Mouse (Mus musculus): ENCODE measurements around the gene Pdzd2. TPM values are rescaled to one million over a fixed set of nuclear protein-coding genes. Genes with fewer than 3 reads are reported as not detected.
"Not testable (repeated sequence)": the region's sequence is repeated elsewhere in the genome, so short reads cannot be mapped to it uniquely, and the experiment has no call there.

Gene Pdzd2
- total RNA-seq, 2 experiments from 2014 or later = 15.5 to 20.4 TPM

DNA sequence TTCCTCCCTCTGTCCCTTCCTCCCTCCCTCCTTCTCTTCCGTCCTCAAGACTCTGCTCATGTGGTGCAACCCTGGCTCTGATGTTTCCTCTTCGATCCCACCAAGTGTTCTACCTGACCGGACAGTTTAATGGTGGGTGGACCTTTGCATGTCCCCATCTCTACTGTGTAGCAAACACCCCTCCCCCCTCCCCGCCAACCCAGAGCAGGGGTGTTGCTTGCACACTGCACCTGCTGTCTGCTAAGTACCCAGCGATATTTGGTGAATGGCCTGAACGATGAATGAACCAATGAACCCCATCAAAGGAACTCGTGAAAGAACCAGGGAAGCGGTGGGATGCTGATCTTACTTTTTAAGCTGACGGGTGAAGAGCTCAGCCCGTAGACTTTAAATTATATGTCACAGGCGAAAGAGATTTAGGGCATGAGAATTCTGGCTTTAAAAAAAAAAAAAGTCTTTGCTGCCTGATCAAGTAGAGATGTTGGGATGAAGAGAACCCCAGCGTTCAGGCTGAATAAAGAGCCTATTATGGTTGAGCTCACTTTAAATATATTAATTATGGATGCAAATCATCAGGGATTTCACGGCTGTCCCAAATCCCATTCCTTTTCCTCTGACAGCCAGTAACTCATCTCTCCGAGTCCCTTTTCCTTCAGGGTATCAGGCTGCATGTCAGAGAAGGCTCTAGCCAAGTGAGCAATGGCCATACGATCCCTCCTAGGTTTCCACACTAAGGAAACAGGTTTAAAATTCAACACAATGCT is 350.8 kb downstream of the Pdzd2 start:
- DNase-seq (ENCODE audit: low spot score in 2 of 2) = no peak

DNA sequence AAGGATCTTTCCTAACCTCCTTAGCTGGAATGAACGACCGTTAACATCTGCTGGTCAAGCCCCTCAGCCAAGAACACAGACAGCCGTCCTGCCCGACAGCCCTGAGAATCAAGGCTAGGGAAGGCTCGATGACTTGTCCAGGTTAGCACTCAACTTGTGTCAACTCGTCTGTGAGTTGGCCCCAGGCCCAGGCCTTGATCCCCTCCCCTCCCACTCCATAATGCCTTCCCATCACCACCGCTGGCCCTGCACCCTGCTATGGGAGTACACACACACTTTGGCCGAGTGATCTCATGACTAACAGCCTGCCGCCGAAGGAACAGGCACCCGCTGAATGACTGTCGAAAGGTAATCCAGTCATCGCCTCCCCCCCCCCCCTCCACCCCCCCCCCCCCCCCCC is 355.0 kb downstream of the Pdzd2 start:
- no peak for DNase-seq (ENCODE audit: low spot score in 2 of 2)

- DNase-seq (ENCODE audit: low spot score in 2 of 2) = no peak
Observed at GRCm38 (mm10) chr15:12380548-12380947, 359.2 kb downstream of the Pdzd2 start.

DNA sequence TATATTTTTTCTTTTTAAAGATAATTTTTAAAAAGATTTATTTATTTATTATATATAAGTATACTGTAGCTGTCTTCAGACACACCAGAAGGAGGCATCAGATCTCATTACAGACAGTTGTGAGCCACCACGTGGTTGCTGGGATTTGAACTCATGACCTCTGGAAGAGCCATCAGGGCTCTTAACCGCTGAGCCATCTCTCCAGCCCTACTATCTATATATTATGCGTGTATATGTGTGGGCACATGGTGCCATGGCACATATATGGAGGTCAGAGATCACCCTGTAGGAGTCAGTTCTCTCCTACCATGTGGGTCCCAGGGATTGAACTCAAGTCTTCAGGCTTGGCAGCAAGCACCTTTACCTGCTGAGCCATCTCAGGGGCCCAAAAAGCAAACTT is 359.7 kb downstream of the Pdzd2 start:
- DNase-seq (ENCODE audit: low spot score in 2 of 2) = no peak

DNA sequence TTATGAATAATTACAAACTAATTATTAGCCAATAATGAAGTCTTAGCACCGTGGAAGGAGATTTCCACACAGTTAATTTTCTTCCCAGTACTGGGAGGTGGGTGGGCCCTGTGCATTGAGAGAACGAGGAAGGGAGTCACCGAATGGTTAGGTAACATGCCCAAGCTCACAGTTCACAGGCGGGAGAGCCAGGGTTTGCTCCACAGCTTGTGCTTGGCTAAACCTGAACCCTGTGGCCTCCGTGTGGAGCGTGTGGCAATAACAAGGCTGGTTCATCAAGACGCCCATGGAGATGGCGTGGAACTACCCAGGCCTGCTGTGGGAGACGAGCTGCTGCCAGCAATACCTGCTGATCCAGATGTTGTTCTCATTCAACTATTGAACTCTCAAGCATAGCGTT is 361.9 kb downstream of the Pdzd2 start:
- DNase-seq (ENCODE audit: low spot score in 2 of 2) = no peak

DNA sequence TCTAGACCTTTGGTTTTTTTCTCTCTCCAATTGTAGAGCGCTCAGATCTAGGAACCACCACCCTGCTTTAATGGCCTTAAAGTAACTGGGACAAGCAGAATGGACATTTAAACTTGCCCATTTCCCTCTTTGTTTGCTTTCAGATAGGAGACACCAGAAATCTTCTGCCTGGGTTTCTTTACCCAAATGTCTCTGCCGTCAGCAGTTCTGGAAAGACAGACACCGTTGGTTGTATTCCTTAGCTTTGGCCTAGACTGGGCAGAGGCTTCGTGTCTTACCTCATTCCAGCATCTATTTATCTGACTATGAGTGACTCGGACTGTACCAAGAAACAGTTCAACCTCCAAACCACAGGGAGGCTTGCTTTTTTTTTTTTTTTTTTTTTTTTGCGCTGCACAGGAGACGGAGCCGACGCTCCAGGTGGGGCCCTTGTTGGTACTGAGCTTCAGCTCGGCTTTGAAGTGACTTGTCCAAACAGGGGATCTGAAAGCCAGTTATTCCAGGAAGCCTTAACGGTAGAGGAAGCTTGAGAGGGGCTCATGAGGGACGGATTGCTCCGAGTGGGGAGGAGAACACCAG is 363.1 kb downstream of the Pdzd2 start:
- no peak for DNase-seq (ENCODE audit: low spot score in 2 of 2)

DNA sequence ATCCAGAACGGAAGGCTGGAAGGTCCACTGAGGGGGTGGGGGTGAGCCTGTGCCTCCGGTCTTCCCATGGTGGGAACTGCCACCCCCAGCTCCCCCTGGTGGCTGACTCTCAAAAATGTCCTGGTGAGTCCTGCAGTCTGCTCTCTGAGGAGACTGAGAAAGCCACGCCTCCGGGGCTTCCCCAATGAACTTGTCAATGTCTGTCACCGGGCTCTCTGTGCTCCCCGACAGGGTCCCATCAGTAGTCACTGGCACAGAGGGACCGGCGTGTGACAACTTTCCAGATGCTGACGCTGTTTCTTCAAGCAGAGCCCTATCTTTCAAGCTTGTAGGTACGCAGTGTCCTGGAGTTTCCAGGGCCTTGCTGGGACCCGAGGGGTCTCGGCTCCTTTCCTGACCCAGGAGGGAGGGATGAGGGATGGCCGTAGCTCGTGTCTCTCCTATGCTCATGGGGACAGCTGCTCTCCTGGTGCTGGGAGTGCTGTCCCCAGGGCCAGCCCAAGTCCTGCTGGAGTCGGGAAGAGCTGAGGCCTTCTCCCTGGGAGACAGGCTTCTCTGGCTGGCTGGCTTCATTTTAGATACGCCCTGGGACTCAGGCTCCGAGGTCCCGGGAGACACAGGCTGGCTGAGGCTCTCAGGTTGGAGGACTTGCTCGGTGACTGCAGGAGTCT is 363.9 kb downstream of the Pdzd2 start:
- DNase-seq (ENCODE audit: low spot score in 2 of 2) = peak; percentile 59 to 83

GRCm38 (mm10) chr15:12374916-12375315 is 364.8 kb downstream of the Pdzd2 start:
- no peak for DNase-seq (ENCODE audit: low spot score in 2 of 2)

- DNase-seq (ENCODE audit: low spot score in 2 of 2) = no peak
Observed at GRCm38 (mm10) chr15:12373918-12374317, 365.8 kb downstream of the Pdzd2 start.

DNA sequence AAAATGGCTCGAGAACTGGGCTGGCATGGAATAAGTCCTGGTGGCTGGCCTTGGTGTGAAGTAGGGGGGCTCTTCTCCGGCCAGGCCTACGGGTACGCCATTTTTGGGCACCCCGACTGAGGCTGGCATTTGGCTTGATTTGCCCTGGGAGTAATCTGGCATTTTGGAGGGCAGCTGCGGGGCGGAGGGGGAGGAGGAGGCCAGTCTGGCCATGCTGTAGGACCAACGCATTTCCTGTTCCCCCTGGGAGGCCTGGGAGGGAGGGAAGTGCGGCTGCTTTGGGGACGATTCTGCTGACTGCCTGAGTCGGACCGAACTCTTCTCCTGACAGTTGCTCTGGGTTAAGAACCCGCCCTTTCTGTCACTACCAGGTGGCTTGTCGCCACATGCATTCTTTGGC is 366.2 kb downstream of the Pdzd2 start:
- DNase-seq (ENCODE audit: low spot score in 2 of 2) = no peak

DNA sequence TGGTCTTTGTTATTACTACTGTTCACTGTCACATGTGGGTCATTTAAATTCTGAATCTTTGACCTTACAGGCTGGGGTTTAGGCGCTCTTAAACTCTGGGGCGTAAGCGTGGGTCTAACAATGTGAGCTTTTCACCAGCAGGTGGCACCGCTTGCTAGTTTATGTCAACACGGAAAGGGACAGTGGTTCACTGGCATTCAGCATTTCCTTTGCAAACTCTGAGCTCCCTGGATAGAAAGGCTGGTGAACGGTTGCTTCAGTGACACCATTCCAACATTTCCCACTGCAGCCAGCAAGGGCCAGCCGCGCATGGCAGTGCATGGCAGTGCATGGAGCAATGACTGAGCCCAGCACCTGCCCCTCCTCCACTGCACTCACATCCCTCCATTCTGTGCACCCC is 368.5 kb downstream of the Pdzd2 start:
- peak in 1 of 2 experiments; percentile 54 for DNase-seq (ENCODE audit: low spot score in 2 of 2)

- DNase-seq (ENCODE audit: low spot score in 2 of 2) = no peak
Observed at GRCm38 (mm10) chr15:12370096-12370495, 369.6 kb downstream of the Pdzd2 start.

GRCm38 (mm10) chr15:12368850-12369249 is 370.9 kb downstream of the Pdzd2 start:
- DNase-seq (ENCODE audit: low spot score in 2 of 2) = no peak

DNA sequence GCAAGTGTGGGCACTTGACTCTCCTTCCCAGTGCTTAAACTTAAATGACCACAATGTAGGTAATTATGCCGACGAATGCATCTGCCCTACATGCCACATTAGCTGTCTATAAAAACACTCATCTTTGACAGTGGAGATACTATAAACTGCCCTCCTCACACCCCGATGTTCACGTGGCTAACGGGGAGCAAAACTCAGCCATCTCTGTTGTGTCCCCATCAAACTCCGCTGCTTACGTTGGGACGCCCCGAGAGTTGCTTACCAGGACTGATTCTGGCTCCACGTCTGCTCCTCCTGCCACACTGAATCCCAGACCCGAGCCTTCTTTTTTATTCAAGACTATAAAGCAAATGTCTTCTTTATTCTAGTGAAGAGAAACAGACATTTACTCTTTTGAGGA is 371.4 kb downstream of the Pdzd2 start:
- DNase-seq (ENCODE audit: low spot score in 2 of 2) = no peak

DNA sequence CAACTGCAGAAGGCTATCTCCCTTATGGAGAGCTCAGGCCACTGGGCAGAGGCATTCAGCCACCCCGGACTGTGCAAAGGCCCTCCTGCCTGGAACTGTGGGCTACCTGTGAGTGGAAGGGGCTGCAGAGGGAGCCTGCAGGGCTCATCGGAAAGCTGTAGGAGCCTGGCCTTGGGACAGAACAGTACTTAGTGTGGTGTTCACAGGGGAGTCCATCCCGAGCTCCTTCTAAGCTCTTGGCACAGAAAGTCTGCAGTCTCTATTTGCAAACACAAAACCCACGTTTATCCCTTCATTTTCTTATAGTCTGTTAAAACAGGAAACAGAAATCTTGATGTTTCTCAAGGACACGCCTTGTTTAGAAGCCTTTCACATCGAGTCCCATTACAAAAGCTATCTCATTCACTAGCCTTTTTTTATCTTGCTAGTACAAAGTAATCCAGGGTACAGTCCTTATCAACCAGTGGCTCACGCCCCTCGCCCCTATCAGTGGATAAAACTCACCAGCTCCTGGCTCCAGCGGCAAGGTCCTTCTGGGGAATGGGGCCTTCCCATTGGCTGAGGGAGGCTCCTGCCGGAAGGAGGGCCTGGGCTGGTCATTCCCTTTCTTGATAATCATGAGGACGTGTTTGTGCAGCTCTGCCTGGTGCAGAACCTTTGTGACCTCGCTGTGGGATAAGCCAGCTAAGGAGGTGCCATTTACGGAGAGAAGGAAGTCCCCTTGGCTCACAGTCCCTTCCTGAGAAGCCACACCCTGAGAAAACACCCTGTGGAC is 372.2 kb downstream of the Pdzd2 start:
- DNase-seq (ENCODE audit: low spot score in 2 of 2) = no peak

- DNase-seq (ENCODE audit: low spot score in 2 of 2) = not testable (repeated sequence)
Observed at GRCm38 (mm10) chr15:12366580-12367305, 373.0 kb downstream of the Pdzd2 start.

- DNase-seq (ENCODE audit: low spot score in 2 of 2) = no peak
Observed at GRCm38 (mm10) chr15:12366072-12366469, 373.7 kb downstream of the Pdzd2 start.

DNA sequence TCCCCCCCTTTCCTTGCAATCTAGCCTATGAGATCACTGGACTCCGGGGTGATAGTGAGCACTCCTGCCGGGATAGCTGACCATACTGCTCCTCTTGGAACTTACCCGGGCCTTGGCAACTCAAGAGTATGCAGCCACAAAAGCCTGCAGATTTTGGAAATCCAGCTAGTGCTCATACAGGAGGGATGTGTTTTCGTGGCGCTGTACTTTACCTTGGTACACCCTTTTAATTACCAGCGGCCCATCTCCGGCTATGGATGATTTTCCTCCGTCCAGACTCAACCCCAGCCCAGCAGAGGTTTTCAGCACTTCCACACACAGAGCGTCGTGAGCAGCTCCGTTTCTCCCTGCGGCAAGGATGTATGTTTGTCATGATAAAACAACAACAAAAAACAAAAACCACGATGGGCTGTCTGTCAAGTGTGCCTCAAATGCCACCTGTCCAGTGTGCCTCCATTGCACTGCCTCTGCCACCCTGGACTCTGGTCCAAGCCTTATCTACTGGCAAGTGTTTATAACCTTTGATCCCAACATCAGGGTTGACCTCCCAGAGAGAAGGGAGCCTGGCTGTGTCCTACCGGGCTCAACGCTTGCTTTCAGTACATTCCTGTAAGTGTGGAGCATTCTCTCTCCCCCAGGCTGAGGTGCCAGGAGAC is 374.2 kb downstream of the Pdzd2 start:
- DNase-seq (ENCODE audit: low spot score in 2 of 2) = no peak

- no peak for DNase-seq (ENCODE audit: low spot score in 2 of 2)
Observed at GRCm38 (mm10) chr15:12364096-12364495, 375.6 kb downstream of the Pdzd2 start.

GRCm38 (mm10) chr15:12362701-12363040 is 377.1 kb downstream of the Pdzd2 start:
- no peak for DNase-seq (ENCODE audit: low spot score in 2 of 2)

All from adrenal gland, postnatal 4 days (tissue).